ENCODE assay signal across 28 mouse cellular contexts in genomic region chr6:17241013-17241412, GRCm38 (mm10).
"Had no signal": no experiment of that assay in that cellular context is flagged by ENCODE, and none has a peak within 500 bp of the region (broad histone marks: within the 10 kb centered on the region; RNA-seq: fewer than 3 reads in every experiment).

No protein-coding gene starts in this region.

- H3K9me3 ChIP-seq: heart, embryonic 10.5 days; heart, embryonic 12.5 days; hindbrain, embryonic 10.5 days; hindbrain, embryonic 12.5 days; intestine, embryonic 15.5 days; kidney, embryonic 15.5 days; limb, embryonic 10.5 days; limb, embryonic 12.5 days; liver, embryonic 13.5 days; liver, embryonic 15.5 days had no signal

- H3K36me3 ChIP-seq: heart, embryonic 10.5 days; heart, embryonic 12.5 days; hindbrain, embryonic 10.5 days; hindbrain, embryonic 12.5 days; intestine, embryonic 15.5 days; kidney, embryonic 15.5 days; limb, embryonic 10.5 days; limb, embryonic 12.5 days; liver, embryonic 13.5 days; liver, embryonic 15.5 days had no signal

- H3K4me2 ChIP-seq: heart, embryonic 12.5 days; hindbrain, embryonic 12.5 days; hindbrain, embryonic 14.5 days; intestine, embryonic 15.5 days; kidney, embryonic 15.5 days; limb, embryonic 12.5 days; liver, embryonic 11.5 days; liver, embryonic 13.5 days; liver, embryonic 15.5 days had no signal

- ATAC-seq: hindbrain, embryonic 16.5 days; inflammation-experienced regulatory T-cells, adult 6 months; intestine, embryonic 15.5 days; intestine, postnatal 0 days; liver, postnatal 0 days had no signal

- H3K4me3 ChIP-seq: heart, embryonic 10.5 days; heart, embryonic 12.5 days; hindbrain, embryonic 10.5 days; hindbrain, embryonic 12.5 days; intestine, embryonic 15.5 days; kidney, embryonic 15.5 days; layer of hippocampus, adult 2 months; left cerebral cortex, adult 2 months; limb, embryonic 10.5 days; limb, embryonic 12.5 days; liver, embryonic 13.5 days; liver, embryonic 15.5 days had no signal

- H3K27ac ChIP-seq: heart, embryonic 10.5 days; hindbrain, embryonic 10.5 days; hindbrain, embryonic 12.5 days; hindbrain, embryonic 14.5 days; intestine, embryonic 15.5 days; kidney, embryonic 15.5 days; layer of hippocampus, adult 2 months; left cerebral cortex, adult 2 months; limb, embryonic 10.5 days; limb, embryonic 12.5 days; liver, embryonic 13.5 days; liver, embryonic 15.5 days had no signal

- H3K9ac ChIP-seq: heart, embryonic 12.5 days; hindbrain, embryonic 12.5 days; hindbrain, embryonic 14.5 days; intestine, embryonic 15.5 days; kidney, embryonic 15.5 days; limb, embryonic 12.5 days; liver, embryonic 13.5 days; liver, embryonic 15.5 days; liver, postnatal 0 days had no signal

- H3K27me3 ChIP-seq: heart, embryonic 12.5 days; hindbrain, embryonic 12.5 days; intestine, embryonic 15.5 days; kidney, embryonic 15.5 days; limb, embryonic 12.5 days; liver, embryonic 13.5 days; liver, embryonic 15.5 days had no signal

- DNase-seq: gastrocnemius, postnatal 25 days; heart, adult 18-20 months; heart, postnatal 10 days; heart, postnatal 4 days; kidney, adult 18-20 months; kidney, adult 9 months; kidney, postnatal 10 days; kidney, postnatal 25 days; kidney, postnatal 4 days; liver; liver, embryonic 13.5 days; liver, postnatal 0 days had no signal

- H3K4me1 ChIP-seq: heart, embryonic 10.5 days; heart, embryonic 12.5 days; hindbrain, embryonic 10.5 days; hindbrain, embryonic 12.5 days; intestine, embryonic 15.5 days; kidney, embryonic 15.5 days; limb, embryonic 10.5 days; limb, embryonic 12.5 days; liver, embryonic 13.5 days; liver, embryonic 15.5 days had no signal
